Mouse (Mus musculus): ENCODE results near the gene Epb41l5.

Gene Epb41l5

GRCm38 (mm10) chr1:119501881-119502280 lies 146.9 kb downstream of the Epb41l5 start:
- CTCF ChIA-PET: interaction anchor here (0.6 to 0.7 kb wide), 3 partner anchors 44 to 1973 kb away, joined by 3 to 6 read pairs (median 5); no protein-coding TSS in a partner anchor

DNA sequence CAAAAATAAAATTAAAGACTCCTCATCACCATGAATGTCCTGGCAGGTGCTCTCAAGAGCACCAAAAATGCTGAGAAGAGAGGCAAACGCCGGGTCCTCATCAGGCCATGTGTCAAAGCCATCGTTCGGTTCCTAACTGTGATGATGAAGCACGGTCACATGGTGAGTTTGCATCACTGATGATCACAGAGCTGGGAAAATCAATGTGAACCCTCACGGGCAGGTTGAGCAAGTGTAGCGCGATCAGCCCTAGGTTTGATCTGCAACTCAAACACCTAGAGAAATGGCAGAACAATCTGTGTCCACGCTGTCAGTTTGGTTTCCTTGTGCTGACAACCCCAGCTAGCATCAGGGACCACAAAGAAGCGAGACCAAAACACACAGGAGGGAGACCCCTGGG lies 149.3 kb downstream of the Epb41l5 start:
- CTCF ChIA-PET: no interaction called here

GRCm38 (mm10) chr1:119498536-119499231 lies 150.1 kb downstream of the Epb41l5 start:
- CTCF ChIA-PET: no interaction called here

DNA sequence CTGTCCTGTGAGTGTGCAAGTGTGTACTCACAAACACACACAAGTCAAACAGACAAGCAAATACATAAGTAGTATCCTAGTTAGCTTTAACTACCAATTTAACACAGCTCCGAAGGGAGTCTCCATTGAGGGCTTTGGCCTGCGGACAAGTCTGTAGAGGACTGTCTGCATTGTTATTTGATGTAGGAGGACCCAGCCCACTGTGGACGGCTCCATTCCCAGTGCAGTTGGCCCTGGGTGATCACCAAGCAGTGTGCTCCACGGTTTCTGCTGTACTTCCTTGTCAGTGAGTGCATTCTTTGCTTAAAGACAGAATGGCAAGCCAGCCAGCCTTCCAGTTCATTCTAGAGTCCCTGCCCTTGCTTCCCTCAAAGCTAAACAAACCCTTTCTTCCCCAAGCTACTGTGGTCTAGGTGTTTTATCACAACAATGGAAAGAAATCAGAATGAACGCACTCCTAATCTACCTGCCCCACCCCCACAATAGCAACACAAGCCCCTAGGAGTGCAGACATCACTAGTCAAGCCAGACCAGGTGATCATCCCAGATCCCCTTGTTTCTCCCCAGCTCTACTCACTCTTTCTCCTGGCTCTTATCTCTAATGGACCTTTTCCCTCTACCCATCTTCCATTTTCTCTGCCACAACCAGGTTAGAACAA lies 151.3 kb downstream of the Epb41l5 start:
- CTCF ChIA-PET: no interaction called here

- CTCF ChIA-PET: no interaction called here
Observed at GRCm38 (mm10) chr1:119495396-119495775, 153.4 kb downstream of the Epb41l5 start.
